Mouse (Mus musculus) ovary, postnatal 10 days (tissue): ENCODE data around the gene Slc6a17.

Experiments used
- DNase-seq: peaks from one replicate; pipeline ENCODE4 v3.0.0; 2022; ENCODE audit warnings: low spot score

The Slc6a17 gene

GRCm38 (mm10) chr3:107462160-107462559, 55.7 kb downstream of the Slc6a17 start:
- peak; percentile 35 for DNase-seq

- no peak for DNase-seq
These were observed 57.9 kb downstream of the Slc6a17 start for GRCm38 (mm10) chr3:107459773-107460431.

GRCm38 (mm10) chr3:107459196-107459772, 58.5 kb downstream of the Slc6a17 start, which contains the start of gene Kcnc4:
Kcnc4 (minus strand) TSS chr3:107459552.
- no peak for DNase-seq

- DNase-seq = no peak
These were observed 59.2 kb downstream of the Slc6a17 start for GRCm38 (mm10) chr3:107458528-107459195.

- DNase-seq = no peak
These were observed 59.7 kb downstream of the Slc6a17 start for GRCm38 (mm10) chr3:107458104-107458503.

GRCm38 (mm10) chr3:107454280-107454679, 63.5 kb downstream of the Slc6a17 start:
- no peak for DNase-seq

- DNase-seq = no peak
These were observed 71.0 kb downstream of the Slc6a17 start for GRCm38 (mm10) chr3:107446822-107447221.

GRCm38 (mm10) chr3:107443866-107444265, 74.0 kb downstream of the Slc6a17 start:
- DNase-seq = no peak

- no peak for DNase-seq
These were observed 75.6 kb downstream of the Slc6a17 start for GRCm38 (mm10) chr3:107442191-107442590.

- DNase-seq = no peak
These were observed 76.5 kb downstream of the Slc6a17 start for GRCm38 (mm10) chr3:107441306-107441705.

GRCm38 (mm10) chr3:107439280-107439679, 78.5 kb downstream of the Slc6a17 start:
- no peak for DNase-seq

- no peak for DNase-seq
These were observed 80.2 kb downstream of the Slc6a17 start for GRCm38 (mm10) chr3:107437666-107438065.

GRCm38 (mm10) chr3:107436434-107436833, 81.4 kb downstream of the Slc6a17 start:
- DNase-seq = no peak

- no peak for DNase-seq
These were observed 84.2 kb downstream of the Slc6a17 start for GRCm38 (mm10) chr3:107433614-107434013.

- no peak for DNase-seq
These were observed 86.5 kb downstream of the Slc6a17 start for GRCm38 (mm10) chr3:107431268-107431667.

GRCm38 (mm10) chr3:107424258-107425041, 93.4 kb downstream of the Slc6a17 start:
- no peak for DNase-seq

GRCm38 (mm10) chr3:107420156-107420555, 97.7 kb downstream of the Slc6a17 start:
- no peak for DNase-seq
